Mouse (Mus musculus) lung, embryonic 14.5 days (tissue): ENCODE results near the gene Hebp2. TPM values are rescaled to one million over a fixed set of nuclear protein-coding genes. Genes with fewer than 3 reads are reported as not detected.
"Not testable (repeated sequence)": the region's sequence is repeated elsewhere in the genome, so short reads cannot be mapped to it uniquely, and the experiment has no call there.

Source experiments
- ATAC-seq: fragments of 200-750 bp; cut with Nextera tagmentation; 2 replicates; pipeline ENCODE4 v1.8.0; 2017; ENCODE audit warnings: mild to moderate bottlenecking, moderate TSS enrichment, moderate library complexity; ENCODE audit not compliant: insufficient read depth
- DNase-seq: peaks from one replicate; pipeline ENCODE4 v3.0.0-alpha.2; 2015
- H3K27ac ChIP-seq: fragments of 300-500 bp; sonication (generic); 2 replicates; pipeline ENCODE4 v1.5.1; 2014; ENCODE audit warnings: low read depth, mild to moderate bottlenecking, moderate library complexity
- H3K27me3 ChIP-seq: fragments of 300-500 bp; sonication (generic); 2 replicates; pipeline ENCODE4 v1.6.1; 2014; ENCODE audit warnings: low read length, control low read depth; ENCODE audit not compliant: insufficient read depth
- H3K36me3 ChIP-seq: fragments of 300-500 bp; sonication (generic); 2 replicates; pipeline ENCODE4 v1.6.1; 2014; ENCODE audit warnings: control low read depth; ENCODE audit not compliant: insufficient read depth
- H3K4me1 ChIP-seq: fragments of 300-500 bp; sonication (generic); 2 replicates; pipeline ENCODE4 v1.6.1; 2014; ENCODE audit warnings: antibody characterized with exemption, control low read depth; ENCODE audit not compliant: insufficient read depth
- H3K4me2 ChIP-seq: fragments of 300-500 bp; sonication (generic); 2 replicates; pipeline ENCODE4 v1.6.1; 2014; ENCODE audit warnings: mild to moderate bottlenecking
- H3K4me3 ChIP-seq: fragments of 300-500 bp; sonication (generic); 2 replicates; pipeline ENCODE4 v1.5.1; 2014; ENCODE audit warnings: low read depth, low read length
- H3K9ac ChIP-seq: fragments of 300-500 bp; sonication (generic); 2 replicates; pipeline ENCODE4 v1.6.1; 2014
- H3K9me3 ChIP-seq: fragments of 300-500 bp; sonication (generic); 2 replicates; pipeline ENCODE4 v1.6.1; 2016; ENCODE audit warnings: low read depth, low read length, control low read depth
- CTCF ChIP-seq: IDR thresholded peaks from 2 replicates; pipeline ENCODE4 v1.5.1; 2016; ENCODE audit warnings: antibody characterized with exemption, low read depth
- WGBS: fragments of 180-500 bp; shearing (Covaris S2); extraction: QIAGEN DNeasy Blood & Tissue Kit; methylation state at CpG from one replicate; pipeline ENCODE4 v1.1.7; 2014; 5-methylcytosine and 5-hydroxymethylcytosine counted together
- polyA plus RNA-seq: library from polyadenylated mRNA; unstranded; fragments of >200 nt; fragmentation: Nextera tagmentation; extraction: Ambion mirVana; gene quantifications from 2 replicates; pipeline ENCODE4 v1.2.1, GENCODE M21; 2014

Gene Hebp2
- 9.6 and 13.3 TPM in 2 replicates for polyA plus RNA-seq

DNA sequence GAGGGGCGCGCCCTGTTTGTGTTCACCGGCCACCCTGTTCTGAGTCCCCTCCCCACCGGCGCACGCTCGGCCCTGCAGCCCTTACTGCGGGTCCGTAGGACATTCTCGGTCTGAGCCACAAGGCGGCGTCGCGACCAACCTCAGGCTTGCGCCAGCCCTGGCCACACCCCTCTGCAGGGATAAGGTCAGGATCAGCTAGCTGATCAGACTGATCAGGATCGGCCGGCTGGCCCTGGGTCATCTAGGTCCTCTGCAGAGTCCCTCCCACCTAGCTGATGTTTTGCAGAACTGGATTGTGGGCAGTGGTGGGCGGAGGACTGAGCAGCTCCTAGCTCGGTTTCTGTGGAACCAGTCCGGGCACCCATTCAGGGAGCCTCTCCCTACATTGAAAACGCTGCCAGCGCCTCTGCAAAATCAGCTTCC, at the start of gene Hebp2:
Gene Hebp2, minus strand, starts transcription at position 264 of the 423 bp plus-strand sequence.
- peak; percentile 87 for TF ChIP-seq CTCF
- H3K4me1 ChIP-seq, result no peaks in the 10 kb centered on the region
- peak within 1 kb of the TSS; percentile 60 for H3K4me3 ChIP-seq
- H3K9ac ChIP-seq, result peak within 1 kb of the TSS; percentile 68
- no peaks in the 10 kb centered on the region for H3K27me3 ChIP-seq
- no peaks in the 10 kb centered on the region for H3K36me3 ChIP-seq
- ATAC-seq, result peak; percentile 93
- peak; percentile 90 for DNase-seq
- no peak within 1 kb of the TSS for H3K27ac ChIP-seq
- H3K4me2 ChIP-seq, result peak within 1 kb of the TSS; percentile 82
- 0% methylated on average over 22 of the region's 22 CpGs for WGBS
- H3K9me3 ChIP-seq, result no peaks in the 10 kb centered on the region

DNA sequence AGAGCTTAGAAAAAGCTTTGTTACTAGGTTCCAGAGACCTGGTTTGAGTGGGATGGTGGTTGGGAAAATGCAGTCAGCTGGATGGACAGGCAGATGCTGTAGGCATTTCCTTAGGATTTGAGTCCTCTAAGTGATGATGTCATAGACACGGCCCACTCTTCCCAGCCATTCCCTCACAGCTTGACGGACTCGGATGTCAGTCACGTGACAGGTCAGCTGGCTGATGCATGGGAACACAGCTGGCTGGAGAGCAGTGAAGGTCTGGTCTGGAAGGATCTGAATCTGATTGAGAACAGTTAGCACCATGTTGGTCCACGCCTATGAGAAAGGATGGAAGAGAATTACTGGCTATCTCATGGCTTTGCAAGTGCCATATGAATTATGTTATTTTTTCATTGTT, 43.6 kb upstream of the Hebp2 start:
- WGBS, result 75% methylated on average over 5 of the region's 5 CpGs
- Histone ChIP-seq H3K4me2 (no peak overlapping the region), H3K27me3 (no peaks in the 10 kb centered on the region), H3K27ac (no peak overlapping the region), H3K9ac (no peak overlapping the region), H3K4me3 (no peak overlapping the region), H3K9me3 (no peaks in the 10 kb centered on the region), H3K4me1 (no peaks in the 10 kb centered on the region), H3K36me3 (no peaks in the 10 kb centered on the region)
- ATAC-seq (no peak), DNase-seq (no peak)
- TF ChIP-seq CTCF, result no peak

- Histone ChIP-seq H3K27ac (no peak overlapping the region), H3K9ac (no peak overlapping the region), H3K4me3 (no peak overlapping the region), H3K9me3 (no peaks in the 10 kb centered on the region), H3K4me1 (no peaks in the 10 kb centered on the region), H3K36me3 (no peaks in the 10 kb centered on the region), H3K27me3 (no peaks in the 10 kb centered on the region), H3K4me2 (no peak overlapping the region)
- TF ChIP-seq CTCF, result no peak
- no peak for DNase-seq
- WGBS, result 27% methylated on average over 7 of the region's 7 CpGs
- ATAC-seq, result no peak
Observed at GRCm38 (mm10) chr10:18584188-18584587, 38.3 kb upstream of the Hebp2 start.

- no peaks in the 10 kb centered on the region for H3K27me3 ChIP-seq
- no peak overlapping the region for H3K9ac ChIP-seq
- WGBS, result 54% methylated on average over 2 of the region's 2 CpGs
- H3K4me2 ChIP-seq, result no peak overlapping the region
- ATAC-seq (no peak), DNase-seq (peak; percentile 28)
- H3K4me1 ChIP-seq, result no peaks in the 10 kb centered on the region
- no peaks in the 10 kb centered on the region for H3K36me3 ChIP-seq
- no peaks in the 10 kb centered on the region for H3K9me3 ChIP-seq
- no peak overlapping the region for H3K27ac ChIP-seq
- no peak overlapping the region for H3K4me3 ChIP-seq
- TF ChIP-seq CTCF, result peak; percentile 56
Observed at GRCm38 (mm10) chr10:18572581-18572980, 26.7 kb upstream of the Hebp2 start.

DNA sequence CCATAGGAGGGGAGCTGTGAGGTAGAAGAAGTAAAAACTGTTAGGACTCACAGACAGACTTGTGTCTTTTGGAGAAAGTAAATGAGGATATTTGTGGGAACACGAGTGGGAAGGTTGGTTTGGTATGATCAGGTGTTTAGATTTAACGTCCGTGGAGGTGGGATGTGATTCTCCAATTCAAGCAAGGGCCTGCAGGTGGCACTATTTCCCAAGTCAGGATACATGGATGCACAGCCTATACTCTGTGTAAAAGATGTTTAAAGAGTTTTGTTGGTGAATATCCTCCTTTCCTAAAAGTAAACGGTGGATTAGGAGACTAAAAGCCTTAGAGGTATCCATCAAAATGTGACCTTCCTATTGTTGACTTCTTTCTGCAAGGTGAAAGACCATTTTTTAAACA, 17.1 kb upstream of the Hebp2 start:
- no peak overlapping the region for H3K4me3 ChIP-seq
- WGBS, result 5% methylated on average over 4 of the region's 4 CpGs
- H3K9ac ChIP-seq, result no peak overlapping the region
- TF ChIP-seq CTCF, result peak; percentile 75
- no peaks in the 10 kb centered on the region for H3K27me3 ChIP-seq
- H3K9me3 ChIP-seq, result no peaks in the 10 kb centered on the region
- ATAC-seq (no peak), DNase-seq (peak; percentile 70)
- no peaks in the 10 kb centered on the region for H3K4me1 ChIP-seq
- no peak overlapping the region for H3K4me2 ChIP-seq
- H3K36me3 ChIP-seq, result no peaks in the 10 kb centered on the region
- H3K27ac ChIP-seq, result no peak overlapping the region

DNA sequence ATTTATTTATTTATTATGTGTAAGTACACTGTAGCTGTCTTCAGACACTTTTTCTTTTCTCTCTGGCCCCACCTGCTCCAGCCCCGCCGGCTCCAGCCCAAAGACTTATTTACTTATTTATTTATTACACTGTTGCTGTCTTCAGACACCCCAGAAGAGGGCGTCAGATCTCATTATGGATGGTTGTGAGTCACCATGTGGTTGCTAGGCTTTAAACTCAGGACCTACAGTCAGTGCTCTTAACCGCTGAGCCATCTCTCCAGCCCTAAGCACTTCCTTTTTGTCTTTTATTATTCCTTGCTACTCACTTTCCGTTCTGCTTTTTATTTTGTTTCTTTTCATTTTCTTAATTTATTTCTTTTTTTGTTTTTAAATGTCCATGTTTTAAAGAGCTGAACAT, 15.6 kb upstream of the Hebp2 start:
- H3K4me3 ChIP-seq, result no peak overlapping the region
- no peak overlapping the region for H3K27ac ChIP-seq
- H3K4me2 ChIP-seq, result no peak overlapping the region
- 44% methylated on average over 5 of the region's 5 CpGs for WGBS
- H3K36me3 ChIP-seq, result no peaks in the 10 kb centered on the region
- no peak for TF ChIP-seq CTCF
- no peak overlapping the region for H3K9ac ChIP-seq
- H3K27me3 ChIP-seq, result no peaks in the 10 kb centered on the region
- no peaks in the 10 kb centered on the region for H3K4me1 ChIP-seq
- DNase-seq (no peak), ATAC-seq (no peak)
- H3K9me3 ChIP-seq, result no peaks in the 10 kb centered on the region

DNA sequence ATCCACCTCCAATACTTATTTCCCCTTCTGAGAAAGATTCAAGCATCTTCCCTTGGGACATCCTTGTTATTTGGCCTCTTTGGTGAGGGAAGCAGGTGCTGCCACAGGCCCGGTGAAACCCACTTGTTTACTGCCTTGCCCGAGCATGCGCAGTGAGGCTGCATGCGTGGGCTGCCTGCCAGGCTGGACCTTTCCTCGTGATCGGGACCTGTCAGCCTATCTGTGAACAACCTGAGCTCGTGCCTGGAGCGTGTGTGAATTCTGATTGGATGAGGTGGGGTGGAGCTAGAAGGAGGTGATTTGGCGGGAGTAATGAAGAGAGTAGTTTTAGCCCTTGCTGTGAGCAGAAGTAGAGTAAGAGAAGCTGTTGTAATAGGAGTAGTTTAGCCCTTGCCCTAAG, 13.2 kb upstream of the Hebp2 start:
- ATAC-seq, H3K9me3 ChIP-seq, H3K27ac ChIP-seq, H3K9ac ChIP-seq, DNase-seq, H3K4me1 ChIP-seq, H3K36me3 ChIP-seq, H3K4me3 ChIP-seq, H3K27me3 ChIP-seq, H3K4me2 ChIP-seq: not testable (repeated sequence)
- 77% methylated on average over 9 of the region's 9 CpGs for WGBS
